Mouse (Mus musculus) ES-Bruce4 (cell line): ENCODE measurements around the gene Gm45233. TPM values are rescaled to one million over a fixed set of nuclear protein-coding genes. Genes with fewer than 3 reads are reported as not detected.

ENCODE experiments used
- H3K27ac ChIP-seq: 2 replicates; pipeline ENCODE4 v1.5.1; 2012; ENCODE audit warnings: low read length, inconsistent platforms; ENCODE audit not compliant: insufficient read depth
- H3K27me3 ChIP-seq: 2 replicates; pipeline ENCODE4 v1.6.1; 2012; ENCODE audit warnings: mild to moderate bottlenecking, low read length, inconsistent platforms; ENCODE audit not compliant: control insufficient read depth, poor library complexity, insufficient read depth, severe bottlenecking
- H3K36me3 ChIP-seq: 2 replicates; pipeline ENCODE4 v1.6.1; 2012; ENCODE audit warnings: inconsistent platforms, mild to moderate bottlenecking, low read length, moderate library complexity; ENCODE audit not compliant: control insufficient read depth, poor library complexity, insufficient read depth, severe bottlenecking
- H3K4me1 ChIP-seq: one replicate; pipeline ENCODE4 v1.8.1; 2011; ENCODE audit warnings: low read length; ENCODE audit not compliant: control insufficient read depth, insufficient read depth
- H3K4me3 ChIP-seq: 2 replicates; pipeline ENCODE4 v1.5.1; 2011; ENCODE audit warnings: low read depth, mild to moderate bottlenecking, low read length
- H3K9ac ChIP-seq: 2 replicates; pipeline ENCODE4 v1.6.1; 2012; ENCODE audit warnings: low read depth, mild to moderate bottlenecking, inconsistent platforms; ENCODE audit not compliant: poor library complexity, severe bottlenecking
- H3K9me3 ChIP-seq: replicated peaks from 2 replicates; pipeline ENCODE4 v1.6.1; 2012; ENCODE audit warnings: mild to moderate bottlenecking, low read length, inconsistent platforms; ENCODE audit not compliant: control insufficient read depth, poor library complexity, insufficient read depth, severe bottlenecking
- CTCF ChIP-seq: IDR thresholded peaks from one replicate; pipeline ENCODE4 v1.8.1; 2011; ENCODE audit warnings: low read depth, low read length
- EP300 ChIP-seq: IDR thresholded peaks from 2 replicates; pipeline ENCODE4 v1.6.1; 2011; ENCODE audit warnings: low read depth, low read length; ENCODE audit not compliant: insufficient read depth
- POLR2A ChIP-seq: IDR thresholded peaks from one replicate; pipeline ENCODE4 v1.8.1; 2011; ENCODE audit warnings: low read length; ENCODE audit not compliant: insufficient read depth
- polyA plus RNA-seq: library from polyadenylated mRNA; stranded (reverse); fragments of >200 nt; gene quantifications from 2 replicates; pipeline ENCODE4 v1.2.4, GENCODE M21; 2011; ENCODE audit warnings: low read depth; ENCODE audit not compliant: missing spikeins, insufficient read depth, insufficient read length

Gene Gm45233
- polyA plus RNA-seq, 1 experiment = not detected

- TF ChIP-seq CTCF (no peak), EP300 (no peak), POLR2A (no peak)
- H3K9ac ChIP-seq = no peak overlapping the region
- no peaks in the 10 kb centered on the region for H3K36me3 ChIP-seq
- H3K27me3 ChIP-seq = no peaks in the 10 kb centered on the region
- no peak overlapping the region for H3K4me3 ChIP-seq
- H3K27ac ChIP-seq = no peak overlapping the region
- H3K4me1 ChIP-seq = no peaks in the 10 kb centered on the region
- H3K9me3 ChIP-seq = no peaks in the 10 kb centered on the region
Observed at GRCm38 (mm10) chr7:43434676-43435075, 9.3 kb upstream of the Gm45233 start.

GRCm38 (mm10) chr7:43436341-43437255 lies 7.3 kb upstream of the Gm45233 start, which contains the start of gene Nkg7:
Gene Nkg7, plus strand, starts transcription at chr7:43437073.
- Histone ChIP-seq H3K9me3 (no peaks in the 10 kb centered on the region), H3K9ac (no peak within 1 kb of the TSS), H3K27me3 (no peaks in the 10 kb centered on the region), H3K27ac (no peak within 1 kb of the TSS), H3K36me3 (no peaks in the 10 kb centered on the region), H3K4me1 (no peaks in the 10 kb centered on the region), H3K4me3 (no peak within 1 kb of the TSS)
- TF ChIP-seq EP300 (no peak), CTCF (no peak), POLR2A (no peak)

- Histone ChIP-seq H3K27ac (no peak overlapping the region), H3K36me3 (no peaks in the 10 kb centered on the region), H3K9ac (no peak overlapping the region), H3K27me3 (no peaks in the 10 kb centered on the region), H3K4me1 (peaks cover 4% of the 10 kb centered on the region), H3K9me3 (no peaks in the 10 kb centered on the region), H3K4me3 (no peak overlapping the region)
- TF ChIP-seq EP300 (no peak), POLR2A (no peak)
Observed at GRCm38 (mm10) chr7:43438611-43439010, 5.3 kb upstream of the Gm45233 start.

- no peaks in the 10 kb centered on the region for H3K36me3 ChIP-seq
- no peak within 1 kb of the TSS for H3K4me3 ChIP-seq
- no peak within 1 kb of the TSS for H3K9ac ChIP-seq
- no peaks in the 10 kb centered on the region for H3K27me3 ChIP-seq
- TF ChIP-seq EP300 = no peak
- TF ChIP-seq CTCF = no peak
- TF ChIP-seq POLR2A = no peak
- H3K4me1 ChIP-seq = peaks cover 4% of the 10 kb centered on the region
- no peak within 1 kb of the TSS for H3K27ac ChIP-seq
- no peaks in the 10 kb centered on the region for H3K9me3 ChIP-seq
Observed at GRCm38 (mm10) chr7:43440482-43440881, 3.4 kb upstream of the Gm45233 start, which contains the start of gene Cldnd2. Gene Cldnd2, plus strand, starts transcription at chr7:43440782.

- H3K9me3 ChIP-seq = no peaks in the 10 kb centered on the region
- peaks cover 4% of the 10 kb centered on the region for H3K4me1 ChIP-seq
- no peak overlapping the region for H3K4me3 ChIP-seq
- H3K27me3 ChIP-seq = no peaks in the 10 kb centered on the region
- H3K27ac ChIP-seq = no peak overlapping the region
- no peaks in the 10 kb centered on the region for H3K36me3 ChIP-seq
- TF ChIP-seq EP300 (no peak), CTCF (no peak), POLR2A (no peak)
- no peak overlapping the region for H3K9ac ChIP-seq
Observed at GRCm38 (mm10) chr7:43441071-43441470, 2.9 kb upstream of the Gm45233 start.

- Histone ChIP-seq H3K27me3 (no peaks in the 10 kb centered on the region), H3K9me3 (no peaks in the 10 kb centered on the region), H3K36me3 (no peaks in the 10 kb centered on the region), H3K4me3 (peak overlapping the region; percentile 80), H3K9ac (peak overlapping the region; percentile 24; the same call in 1 of the 2 replicates), H3K27ac (peak overlapping the region; percentile 54), H3K4me1 (peaks cover 4% of the 10 kb centered on the region)
- TF ChIP-seq EP300 (no peak), CTCF (no peak), POLR2A (no peak)
Observed at GRCm38 (mm10) chr7:43442684-43443083, 1.2 kb upstream of the Gm45233 start.
